Mouse (Mus musculus) embryonic facial prominence, embryonic 11.5 days (tissue): ENCODE data around the gene Zbtb22. TPM values are rescaled to one million over a fixed set of nuclear protein-coding genes. Genes with fewer than 3 reads are reported as not detected.

ENCODE experiments used
- ATAC-seq: fragments of 200-750 bp; cut with Nextera tagmentation; replicated peaks from 2 replicates; pipeline ENCODE4 v1.8.0; 2017; ENCODE audit warnings: low read depth; ENCODE audit not compliant: insufficient number of reproducible peaks, low FRiP score, low TSS enrichment
- DNase-seq: peaks from one replicate; pipeline ENCODE4 v3.0.0-alpha.2; 2015; ENCODE audit warnings: low spot score
- H3K27ac ChIP-seq: fragments of 300-500 bp; sonication (generic); replicated peaks from 2 replicates; pipeline ENCODE4 v1.5.1; 2014; ENCODE audit warnings: mild to moderate bottlenecking, low read depth, low read length, control low read depth
- H3K27me3 ChIP-seq: fragments of 300-500 bp; sonication (generic); 2 replicates; pipeline ENCODE4 v1.6.1; 2014; ENCODE audit warnings: mild to moderate bottlenecking, low read length, moderate library complexity, mixed read lengths; ENCODE audit not compliant: control insufficient read depth, insufficient read depth
- H3K36me3 ChIP-seq: fragments of 300-500 bp; sonication (generic); replicated peaks from 2 replicates; pipeline ENCODE4 v1.6.1; 2014; ENCODE audit warnings: low read depth, mild to moderate bottlenecking, low read length, moderate library complexity, mixed read lengths; ENCODE audit not compliant: control insufficient read depth, insufficient read depth
- H3K4me1 ChIP-seq: fragments of 300-500 bp; sonication (generic); 2 replicates; pipeline ENCODE4 v1.6.1; 2014; ENCODE audit warnings: low read length, mixed read lengths; ENCODE audit not compliant: control insufficient read depth, insufficient read depth
- H3K4me2 ChIP-seq: fragments of 300-500 bp; sonication (generic); 2 replicates; pipeline ENCODE4 v1.6.1; 2014; ENCODE audit warnings: low read depth, mild to moderate bottlenecking, control low read depth, low read length, moderate library complexity
- H3K4me3 ChIP-seq: fragments of 300-500 bp; sonication (generic); 2 replicates; pipeline ENCODE4 v1.5.1; 2014; ENCODE audit warnings: low read depth, low read length, control low read depth
- H3K9ac ChIP-seq: fragments of 300-500 bp; sonication (generic); replicated peaks from 2 replicates; pipeline ENCODE4 v1.6.1; 2014; ENCODE audit warnings: mild to moderate bottlenecking, control low read depth, low read length
- H3K9me3 ChIP-seq: fragments of 300-500 bp; sonication (generic); replicated peaks from 2 replicates; pipeline ENCODE4 v1.6.1; 2016; ENCODE audit warnings: mild to moderate bottlenecking, low read length, inconsistent platforms, mixed read lengths; ENCODE audit not compliant: control insufficient read depth
- WGBS: fragments of 180-500 bp; shearing (Covaris S2); extraction: QIAGEN DNeasy Blood & Tissue Kit; methylation state at CpG from one replicate; pipeline ENCODE4 v1.1.7; 2014; 5-methylcytosine and 5-hydroxymethylcytosine counted together
- polyA plus RNA-seq: library from polyadenylated mRNA; unstranded; fragments of >200 nt; fragmentation: Nextera tagmentation; extraction: Ambion mirVana; gene quantifications from 2 replicates; pipeline ENCODE4 v1.2.1, GENCODE M21; 2014

Gene Zbtb22
- polyA plus RNA-seq, 1 experiment from 2014 or later, result 7.3 TPM

GRCm38 (mm10) chr17:33920282-33921097, 4.8 kb downstream of the Zbtb22 start:
- Histone ChIP-seq H3K36me3 (no peaks in the 10 kb centered on the region), H3K4me1 (peaks cover 2% of the 10 kb centered on the region), H3K27me3 (no peaks in the 10 kb centered on the region), H3K4me3 (peak overlapping the region; percentile 51), H3K9ac (peak overlapping the region; percentile 69), H3K27ac (no peak overlapping the region; the same call in 1 of the 2 replicates), H3K4me2 (peak overlapping the region; percentile 96), H3K9me3 (no peaks in the 10 kb centered on the region)
- DNase-seq, result peak; percentile 91
- WGBS, result under 1% methylated on average over 36 of the region's 36 CpGs
- peak; percentile 42 for ATAC-seq

- Histone ChIP-seq H3K27me3 (no peaks in the 10 kb centered on the region), H3K27ac (no peak overlapping the region), H3K9me3 (no peaks in the 10 kb centered on the region), H3K4me3 (no peak overlapping the region), H3K4me1 (peaks cover 2% of the 10 kb centered on the region), H3K9ac (no peak overlapping the region), H3K36me3 (no peaks in the 10 kb centered on the region), H3K4me2 (no peak overlapping the region)
- WGBS, result 90% methylated on average over 7 of the region's 7 CpGs
- ATAC-seq (no peak), DNase-seq (no peak)
Observed at GRCm38 (mm10) chr17:33921361-33921760, 5.7 kb downstream of the Zbtb22 start.

DNA sequence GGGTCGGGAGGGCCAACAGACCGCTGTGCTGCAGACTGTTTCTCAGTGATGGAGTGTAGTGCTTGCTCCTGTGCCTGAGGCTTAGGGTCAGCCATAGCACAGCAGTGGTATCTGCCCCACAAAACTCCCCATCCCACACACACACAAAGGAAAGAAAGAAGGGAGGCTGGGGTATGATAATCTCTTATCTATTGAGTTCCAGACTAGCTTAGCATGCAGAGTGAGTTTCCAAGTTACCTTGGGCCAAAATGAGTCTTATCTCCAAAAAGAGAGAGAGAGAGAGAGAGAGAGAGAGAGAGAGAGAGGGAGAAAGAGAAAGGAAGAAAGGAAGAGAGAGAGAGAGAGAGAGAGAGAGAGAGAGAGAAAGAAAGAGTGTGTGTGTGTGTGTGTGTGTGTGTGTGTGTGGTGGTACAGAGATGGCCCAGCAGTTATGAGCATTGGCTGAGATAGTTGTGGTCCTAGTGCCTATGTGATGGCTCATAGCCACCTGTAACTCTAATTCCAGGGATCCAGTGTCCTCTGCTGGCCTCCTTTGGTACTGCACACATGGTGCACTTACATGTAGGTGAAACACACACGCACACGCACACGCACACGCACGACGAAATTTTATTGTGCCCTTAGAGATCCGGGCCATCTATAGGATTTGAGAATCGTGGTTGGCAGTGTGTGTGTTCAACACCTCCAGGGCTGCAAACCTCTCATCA, 9.0 kb downstream of the Zbtb22 start:
- H3K4me2 ChIP-seq, result no peak overlapping the region
- no peak for ATAC-seq
- no peak overlapping the region for H3K4me3 ChIP-seq
- H3K9ac ChIP-seq, result no peak overlapping the region
- DNase-seq, result no peak
- H3K36me3 ChIP-seq, result no peaks in the 10 kb centered on the region
- no peak overlapping the region for H3K27ac ChIP-seq
- H3K27me3 ChIP-seq, result no peaks in the 10 kb centered on the region
- H3K9me3 ChIP-seq, result no peaks in the 10 kb centered on the region
- 82% methylated on average over 10 of the region's 10 CpGs for WGBS
- no peaks in the 10 kb centered on the region for H3K4me1 ChIP-seq

- no peak overlapping the region for H3K4me2 ChIP-seq
- no peaks in the 10 kb centered on the region for H3K36me3 ChIP-seq
- ATAC-seq (no peak), DNase-seq (no peak)
- H3K27me3 ChIP-seq, result no peaks in the 10 kb centered on the region
- 78% methylated on average over 21 of the region's 21 CpGs for WGBS
- H3K27ac ChIP-seq, result no peak overlapping the region
- H3K4me3 ChIP-seq, result no peak overlapping the region
- no peaks in the 10 kb centered on the region for H3K9me3 ChIP-seq
- H3K9ac ChIP-seq, result no peak overlapping the region
- no peaks in the 10 kb centered on the region for H3K4me1 ChIP-seq
Observed at GRCm38 (mm10) chr17:33925406-33926116, 9.9 kb downstream of the Zbtb22 start.

- DNase-seq, result no peak
- 70% methylated on average over 17 of the region's 17 CpGs for WGBS
Observed at GRCm38 (mm10) chr17:33926207-33926932, 10.7 kb downstream of the Zbtb22 start.

GRCm38 (mm10) chr17:33928251-33928947, 12.7 kb downstream of the Zbtb22 start:
- Histone ChIP-seq H3K4me3 (peak overlapping the region; percentile 86), H3K4me1 (no peaks in the 10 kb centered on the region; the same call in 1 of the 2 replicates), H3K4me2 (peak overlapping the region; percentile 98), H3K27ac (no peak overlapping the region), H3K27me3 (no peaks in the 10 kb centered on the region; the same call in 1 of the 2 replicates), H3K36me3 (no peaks in the 10 kb centered on the region), H3K9ac (peak overlapping the region; percentile 88), H3K9me3 (no peaks in the 10 kb centered on the region)
- ATAC-seq (no peak), DNase-seq (no peak)
- 62% methylated on average over 21 of the region's 21 CpGs for WGBS

More at GRCm38 (mm10) chr17:33926207-33926932, 10.7 kb downstream of the Zbtb22 start:
- no peaks in the 10 kb centered on the region for H3K9me3 ChIP-seq
- no peak overlapping the region for H3K4me2 ChIP-seq
- H3K4me1 ChIP-seq, result no peaks in the 10 kb centered on the region; the same call in 1 of the 2 replicates
- no peak for ATAC-seq
- H3K9ac ChIP-seq, result no peak overlapping the region
- no peaks in the 10 kb centered on the region for H3K36me3 ChIP-seq
- H3K27ac ChIP-seq, result no peak overlapping the region
- H3K4me3 ChIP-seq, result no peak overlapping the region
- no peaks in the 10 kb centered on the region for H3K27me3 ChIP-seq
